Comparison of ENCODE assay signal across 9 mouse cellular contexts in genomic region chr4:139209130-139209840, GRCm38 (mm10). TPM values are rescaled to one million over a fixed set of nuclear protein-coding genes. Genes with fewer than 3 reads are reported as not detected.
DNase-seq lines count a peak whose midpoint lies in the region; ATAC-seq lines count a peak whose summit lies in the region.
"Had no signal": no experiment of that assay in that cellular context is flagged by ENCODE, and none has a peak within 500 bp of the region (broad histone marks: within the 10 kb centered on the region; RNA-seq: fewer than 3 reads in every experiment).

No protein-coding gene starts in this region.

- no peak for DNase-seq in kidney, postnatal 14 days
- DNase-seq in Muller cell, postnatal 12 days (ENCODE audit: inconsistent ontology term): peak; percentile 55
- no peak for DNase-seq in ovary, postnatal 10 days (ENCODE audit: low spot score)
- DNase-seq in embryo, embryonic 11 days: no peak
- DNase-seq: adrenal gland, postnatal 10 days had no signal

- no peak for ATAC-seq in kidney, embryonic 15.5 days (replicated peaks; ENCODE audit: low FRiP score)
- ATAC-seq in heart, embryonic 15.5 days (replicated peaks; ENCODE audit: insufficient number of reproducible peaks, insufficient read depth, low FRiP score, low read depth): no peak
- peak; percentile 18; the same call in 1 of the 2 replicates for ATAC-seq in megakaryocyte progenitor cell, adult 5-6 weeks (replicated peaks; ENCODE audit: poor library complexity)
- ATAC-seq in monocyte, adult 5-6 weeks (replicated peaks; ENCODE audit: insufficient number of reproducible peaks, low FRiP score, low TSS enrichment, poor library complexity, severe bottlenecking): no peak

- no peak overlapping the region for H3K4me3 ChIP-seq in kidney, embryonic 15.5 days (replicated peaks)
- no peak overlapping the region for H3K4me3 ChIP-seq in heart, embryonic 15.5 days

- peak overlapping the region; percentile 71 for H3K27ac ChIP-seq in kidney, embryonic 15.5 days
- peak overlapping the region; percentile 73 for H3K27ac ChIP-seq in heart, embryonic 15.5 days

- H3K27me3 ChIP-seq in kidney, embryonic 15.5 days: no peaks in the 10 kb centered on the region
- no peaks in the 10 kb centered on the region for H3K27me3 ChIP-seq in heart, embryonic 15.5 days

- WGBS in kidney, embryonic 15.5 days: 65% methylated on average over 4 of the region's 5 CpGs
- 60% methylated on average over 5 of the region's 5 CpGs for WGBS in heart, embryonic 15.5 days

- no peak overlapping the region for H3K4me2 ChIP-seq in kidney, embryonic 15.5 days
- H3K4me2 ChIP-seq in heart, embryonic 15.5 days: no peak overlapping the region

- no peak overlapping the region for H3K9ac ChIP-seq in kidney, embryonic 15.5 days
- no peak overlapping the region for H3K9ac ChIP-seq in heart, embryonic 15.5 days

- peaks cover 78% of the 10 kb centered on the region for H3K4me1 ChIP-seq in kidney, embryonic 15.5 days
- peaks cover 92% of the 10 kb centered on the region for H3K4me1 ChIP-seq in heart, embryonic 15.5 days (replicated peaks)

- peaks cover 23% of the 10 kb centered on the region for H3K36me3 ChIP-seq in kidney, embryonic 15.5 days
- no peaks in the 10 kb centered on the region; the same call in 1 of the 2 replicates for H3K36me3 ChIP-seq in heart, embryonic 15.5 days

- no peaks in the 10 kb centered on the region for H3K9me3 ChIP-seq in kidney, embryonic 15.5 days (replicated peaks)
- H3K9me3 ChIP-seq in heart, embryonic 15.5 days (replicated peaks): no peaks in the 10 kb centered on the region

RNA-seq across cellular contexts. Expression of gene Capzb, which starts 16.6 kb away (rescaled TPM):
- polyA plus RNA-seq in kidney, embryonic 15.5 days (2015; fragmentation: Nextera tagmentation; extraction: Ambion mirVana): 392 and 395 TPM in 2 replicates
- polyA plus RNA-seq in heart, embryonic 15.5 days (2015; fragmentation: Nextera tagmentation; extraction: Ambion mirVana): 363 and 375 TPM in 2 replicates
- 409 and 415 TPM in 2 replicates for total RNA-seq in megakaryocyte progenitor cell, adult 5-6 weeks (2015)
- total RNA-seq in megakaryocyte progenitor cell, adult 5-6 weeks (2017): 139 and 157 TPM in 2 replicates
- total RNA-seq in monocyte, adult 5-6 weeks (2017): 302 to 348 TPM (median 323 TPM) in 3 replicates
